ENCODE assay signal across 8 mouse cellular contexts in genomic region chr9:98987131-98987530, GRCm38 (mm10). TPM values are rescaled to one million over a fixed set of nuclear protein-coding genes. Genes with fewer than 3 reads are reported as not detected.
A peak's percentile ranks its signal among the peaks of the same experiment; 100 is the strongest.
DNase-seq lines count a peak whose midpoint lies in the region; ATAC-seq and TF ChIP-seq lines count a peak whose summit lies in the region.

No protein-coding gene starts in this region.

- no peaks in the 10 kb centered on the region; the same call in 1 of the 2 replicates for H3K4me1 ChIP-seq in cerebellum, adult 2 months (ENCODE audit: control insufficient read depth, insufficient read depth, low read length)
- peaks cover 12% of the 10 kb centered on the region for H3K4me1 ChIP-seq in forebrain, embryonic 12.5 days
- H3K4me1 ChIP-seq in liver, embryonic 14.5 days (replicated peaks; ENCODE audit: control insufficient read depth in 2 of 2, insufficient read depth in 2 of 2, low read length in 1 of 2) = peaks cover 4 to 5% of the 10 kb centered on the region in 2 experiments

- H3K4me2 ChIP-seq in forebrain, embryonic 12.5 days = peak overlapping the region; percentile 89
- H3K4me2 ChIP-seq in liver, embryonic 14.5 days (ENCODE audit: low read depth) = peak overlapping the region; percentile 99

- peaks cover 4% of the 10 kb centered on the region for H3K79me3 ChIP-seq in C2C12 (ENCODE audit: low read depth)

- peaks cover 23% of the 10 kb centered on the region for H3K79me2 ChIP-seq in C2C12 (ENCODE audit: control insufficient read depth, insufficient read depth)

- ATAC-seq in forebrain, embryonic 12.5 days (ENCODE audit: low FRiP score) = no peak
- no peak for ATAC-seq in liver, embryonic 14.5 days (ENCODE audit: insufficient read depth)

- H3K27me3 ChIP-seq in cerebellum, adult 2 months (ENCODE audit: control insufficient read depth, insufficient read depth, low read length) = no peaks in the 10 kb centered on the region
- H3K27me3 ChIP-seq in C2C12 (ENCODE audit: control insufficient read depth, insufficient read depth, insufficient read length) = no peaks in the 10 kb centered on the region
- peaks cover 19% of the 10 kb centered on the region for H3K27me3 ChIP-seq in forebrain, embryonic 12.5 days
- peaks cover 6% of the 10 kb centered on the region for H3K27me3 ChIP-seq in liver, embryonic 14.5 days (ENCODE audit: control insufficient read depth, insufficient read depth, low read length)

- H3K9ac ChIP-seq in forebrain, embryonic 12.5 days = peak overlapping the region; percentile 74; the same call in 1 of the 2 replicates
- H3K9ac ChIP-seq in liver, embryonic 14.5 days (replicated peaks) = peak overlapping the region; percentile 75

- H3K4me3 ChIP-seq in cerebellum, adult 2 months (replicated peaks; ENCODE audit: insufficient read depth, low read depth, low read length) = peak overlapping the region; percentile 75
- peak overlapping the region; percentile 57 for H3K4me3 ChIP-seq in C2C12 (ENCODE audit: insufficient read depth, poor library complexity, severe bottlenecking)
- peak overlapping the region; percentile 84 for H3K4me3 ChIP-seq in forebrain, embryonic 12.5 days (replicated peaks)
- peak overlapping the region; percentile 59 to 79; a peak in 3 of 4 replicates for H3K4me3 ChIP-seq in liver, embryonic 14.5 days (ENCODE audit: insufficient read depth in 1 of 2, low read depth in 2 of 2, low read length in 2 of 2)

- no peaks in the 10 kb centered on the region for H3K9me3 ChIP-seq in forebrain, embryonic 12.5 days
- H3K9me3 ChIP-seq in liver, embryonic 14.5 days (ENCODE audit: control insufficient read depth, low read length) = no peaks in the 10 kb centered on the region

- H3K36me3 ChIP-seq in C2C12 (ENCODE audit: control insufficient read depth, insufficient read depth) = no peaks in the 10 kb centered on the region
- H3K36me3 ChIP-seq in forebrain, embryonic 12.5 days (replicated peaks) = no peaks in the 10 kb centered on the region
- no peaks in the 10 kb centered on the region for H3K36me3 ChIP-seq in liver, embryonic 14.5 days (replicated peaks; ENCODE audit: control insufficient read depth, insufficient read depth, low read depth)

- DNase-seq in cerebellum, adult 2 months = no peak
- DNase-seq in cerebellum, postnatal 25 days = no peak
- DNase-seq in liver, embryonic 14.5 days (ENCODE audit: low read depth in 3 of 3, low spot score in 3 of 3) = peak in 1 of 3 experiments; percentile 39
- no peak for DNase-seq in adipocyte (ENCODE audit: low spot score)
- DNase-seq in right cerebral cortex, postnatal 25 days = no peak
- no peak for DNase-seq in kidney, postnatal 10 days

- 31% methylated on average over 9 of the region's 9 CpGs for WGBS in cerebellum, adult 2 months
- WGBS in forebrain, embryonic 12.5 days = 57% methylated on average over 9 of the region's 9 CpGs
- 28% methylated on average over 9 of the region's 9 CpGs for WGBS in liver, embryonic 14.5 days (ENCODE audit: insufficient replicate concordance)

- TF ChIP-seq CTCF in cerebellum, adult 2 months (IDR thresholded peaks at IDR 0.05; ENCODE audit: borderline replicate concordance, insufficient read depth, low read depth, low read length) = no peak
- TF ChIP-seq CTCF in C2C12 (IDR thresholded peaks at IDR 0.05; ENCODE audit: control insufficient read depth, insufficient read depth, insufficient read length) = no peak
- no peak for TF ChIP-seq CTCF in liver, embryonic 14.5 days (IDR thresholded peaks at IDR 0.05; ENCODE audit: low read depth)

- no peak for TF ChIP-seq EP300 in liver, embryonic 14.5 days (IDR thresholded peaks at IDR 0.05; ENCODE audit: low read depth)

- no peak for TF ChIP-seq POLR2A in cerebellum, adult 2 months (IDR thresholded peaks at IDR 0.05; ENCODE audit: borderline replicate concordance, insufficient read depth, low read length)

- H3K27ac ChIP-seq in cerebellum, adult 2 months (ENCODE audit: insufficient read depth, low read length) = no peak overlapping the region
- H3K27ac ChIP-seq in forebrain, embryonic 12.5 days = no peak overlapping the region
- H3K27ac ChIP-seq in liver, embryonic 14.5 days = no peak overlapping the region

- H3ac ChIP-seq in C2C12 (ENCODE audit: control insufficient read depth, insufficient read length, low read depth) = no peak overlapping the region

TF ChIP-seq in C2C12, 6 proteins besides CTCF, POLR2A, EP300 and RAD21:
- TF ChIP-seq MYOD1 (IDR thresholded peaks at IDR 0.05; ENCODE audit: control insufficient read depth, insufficient read length, low read depth) (no peak), FOSL1 (IDR thresholded peaks at IDR 0.05; ENCODE audit: insufficient read depth, low read length, poor library complexity, severe bottlenecking) (no peak), USF1 (IDR thresholded peaks at IDR 0.05; ENCODE audit: low read depth) (no peak), CEBPB (IDR thresholded peaks at IDR 0.05; ENCODE audit: low read depth) (no peak), MAX (IDR thresholded peaks at IDR 0.05) (no peak), MYOG (IDR thresholded peaks at IDR 0.05; ENCODE audit: control insufficient read depth, extremely low read depth, insufficient read length) (no peak)
TF ChIP-seq in C2C12: peak in this region for 0.

RNA-seq across cellular contexts. Expression of gene Faim, which starts 1.0 kb away (rescaled TPM):
- 37.7 and 37.8 TPM in 2 replicates for polyA plus RNA-seq in cerebellum, adult 2 months (2012; rRNA removed)
- polyA plus RNA-seq in C2C12 (2012; fragmentation: generic; extraction: Trizol) = 22.1 TPM
- polyA plus RNA-seq in forebrain, embryonic 12.5 days (2016; fragmentation: Nextera tagmentation; extraction: Ambion mirVana) = 85.7 and 87.5 TPM in 2 replicates
- 1.7 and 4.0 TPM in 2 replicates for polyA plus RNA-seq in liver, embryonic 14.5 days (2012; rRNA removed)
- polyA plus RNA-seq in liver, embryonic 14.5 days (2014; fragmentation: Nextera tagmentation; extraction: Ambion mirVana) = 14.0 and 14.4 TPM in 2 replicates

RNA-seq across cellular contexts. Expression of gene Foxl2, which starts 32.0 kb away (rescaled TPM):
- polyA plus RNA-seq in cerebellum, adult 2 months (2012; rRNA removed) = 0.25 and 0.28 TPM in 2 replicates
- 0.01 TPM for polyA plus RNA-seq in C2C12 (2012; fragmentation: generic; extraction: Trizol)
- 1.5 and 2.2 TPM in 2 replicates for polyA plus RNA-seq in forebrain, embryonic 12.5 days (2016; fragmentation: Nextera tagmentation; extraction: Ambion mirVana)
- polyA plus RNA-seq in liver, embryonic 14.5 days (2012; rRNA removed) = not detected in 2 replicates
- polyA plus RNA-seq in liver, embryonic 14.5 days (2014; fragmentation: Nextera tagmentation; extraction: Ambion mirVana) = not detected in 2 replicates

RNA-seq across cellular contexts. Expression of gene Gm1123, which starts 48.4 kb away (rescaled TPM):
- 0.07 TPM in 1 of 2 replicates, not detected in the other for polyA plus RNA-seq in cerebellum, adult 2 months (2012; rRNA removed)
- polyA plus RNA-seq in C2C12 (2012; fragmentation: generic; extraction: Trizol) = not detected
- polyA plus RNA-seq in forebrain, embryonic 12.5 days (2016; fragmentation: Nextera tagmentation; extraction: Ambion mirVana) = not detected in 2 replicates
- polyA plus RNA-seq in liver, embryonic 14.5 days (2012; rRNA removed) = 0.03 and 0.05 TPM in 2 replicates
- not detected in 2 replicates for polyA plus RNA-seq in liver, embryonic 14.5 days (2014; fragmentation: Nextera tagmentation; extraction: Ambion mirVana)
